Mouse (Mus musculus) liver, postnatal 0 days (tissue): ENCODE data around the gene Mxi1.

ENCODE experiments used
- CTCF ChIP-seq: sonication (generic); IDR thresholded peaks from 2 replicates; pipeline ENCODE4 v1.5.1; 2016; ENCODE audit warnings: antibody characterized with exemption, low read depth
- EP300 ChIP-seq: IDR thresholded peaks from 2 replicates; pipeline ENCODE4 v1.6.1; 2016; ENCODE audit warnings: antibody characterized with exemption, low read depth, mild to moderate bottlenecking

GRCm38 (mm10) chr19:53375299-53375698 is 65.0 kb downstream of the Mxi1 start:
- no peak for TF ChIP-seq EP300
- no peak for TF ChIP-seq CTCF
